Mouse (Mus musculus) induced T-regulatory cell, adult 2 months (primary cell): Measurements from ENCODE around the gene Art4.

ENCODE experiments used
- DNase-seq: peaks from one replicate; pipeline ENCODE4 v3.0.0-alpha.2; 2012; ENCODE audit warnings: low read depth

Gene Art4

DNA sequence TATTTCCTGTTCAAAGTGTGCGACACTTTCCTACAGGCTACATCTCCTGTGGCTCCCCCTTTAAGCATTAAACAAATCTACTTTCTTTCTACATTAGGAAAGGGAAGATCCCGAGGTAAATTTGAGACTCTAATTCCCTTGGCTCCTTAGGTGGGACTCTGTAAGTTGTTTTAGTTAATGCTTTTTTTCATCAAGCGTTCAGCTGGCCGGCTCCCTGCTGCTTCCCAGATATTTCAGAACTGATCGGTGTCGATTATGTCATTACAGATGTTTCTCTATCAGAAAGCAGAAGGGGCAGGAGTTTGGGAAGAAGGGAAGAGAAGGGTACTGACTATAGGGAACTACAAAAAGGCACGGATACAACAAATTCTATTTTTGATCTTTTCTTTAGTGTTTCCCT, 30.4 kb downstream of the Art4 start:
- DNase-seq: no peak

DNA sequence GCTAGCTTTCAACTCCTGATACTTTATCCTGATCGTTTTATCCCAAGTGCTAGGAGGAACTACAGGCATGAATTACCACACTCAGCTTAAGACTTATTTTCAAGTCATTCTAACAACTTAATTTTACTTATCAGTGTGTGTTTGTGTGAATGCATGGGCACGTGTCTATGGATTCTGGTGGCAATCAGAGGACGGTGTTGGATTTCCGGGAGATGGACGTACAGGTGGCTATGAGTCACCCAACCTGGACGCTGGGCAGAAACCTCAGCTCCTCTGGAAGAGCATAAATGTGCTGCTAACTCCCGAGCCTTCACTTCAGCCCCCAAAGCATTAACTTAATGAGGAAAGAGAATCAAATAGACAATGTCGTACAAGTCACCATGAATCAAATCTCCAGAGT, 32.5 kb downstream of the Art4 start:
- DNase-seq: no peak

DNA sequence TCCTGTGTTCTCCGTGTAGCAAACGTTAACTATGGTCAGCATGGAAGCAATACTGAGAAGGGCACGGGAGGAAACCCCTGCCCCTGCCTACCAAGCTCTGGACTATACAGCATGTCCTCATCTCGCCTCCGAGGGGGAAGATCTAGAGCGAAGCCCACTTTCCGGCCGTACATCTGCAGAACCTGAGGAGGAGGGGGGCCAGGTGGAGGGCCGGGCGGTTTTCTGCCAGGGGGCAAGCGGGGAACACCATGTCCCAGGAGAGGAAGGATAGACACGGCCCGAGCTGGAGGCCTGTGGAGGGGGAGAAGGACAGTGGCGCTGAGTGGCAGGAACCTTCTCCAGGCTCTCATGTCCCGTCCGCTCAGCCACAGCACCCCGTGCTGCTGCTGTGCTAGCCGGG, 36.4 kb downstream of the Art4 start:
- DNase-seq: no peak

DNA sequence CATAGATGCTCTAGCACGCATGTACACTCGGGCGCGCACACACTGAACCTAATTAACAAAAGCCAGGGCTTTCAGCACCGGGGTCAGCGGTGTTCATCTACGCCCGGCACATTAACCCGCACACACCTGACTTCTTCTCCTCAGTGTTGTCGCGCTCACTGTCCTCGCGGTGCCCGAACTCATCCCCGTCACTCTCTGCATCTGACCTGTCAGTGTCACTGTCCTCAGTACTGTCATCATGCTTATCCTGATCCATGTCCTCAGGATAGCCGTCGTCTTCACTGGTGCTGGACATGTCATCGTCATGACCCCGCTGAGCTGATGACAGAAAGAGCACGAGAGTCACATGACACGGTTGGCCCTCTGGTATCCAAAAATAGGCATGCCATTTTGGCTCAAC, 37.2 kb downstream of the Art4 start:
- no peak for DNase-seq

DNA sequence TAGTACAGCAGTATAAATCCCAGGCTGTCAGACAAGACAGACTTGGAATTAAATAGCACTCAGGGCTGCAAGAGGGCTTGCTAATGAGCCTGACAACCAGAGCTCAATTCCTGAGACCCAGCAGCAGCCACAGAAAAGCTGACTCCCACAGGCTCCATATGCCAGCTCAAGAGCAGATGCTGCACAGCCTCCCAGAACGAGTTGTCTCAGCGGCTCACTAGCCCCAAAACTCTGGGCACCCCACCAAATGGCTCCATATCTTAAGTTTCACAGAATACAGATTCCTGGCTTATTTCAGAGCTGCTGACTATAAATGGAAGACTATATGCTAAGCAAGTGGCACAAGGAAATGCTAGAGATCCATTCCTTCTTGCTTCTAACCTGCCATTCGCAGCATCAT, 40.0 kb downstream of the Art4 start:
- DNase-seq: no peak

DNA sequence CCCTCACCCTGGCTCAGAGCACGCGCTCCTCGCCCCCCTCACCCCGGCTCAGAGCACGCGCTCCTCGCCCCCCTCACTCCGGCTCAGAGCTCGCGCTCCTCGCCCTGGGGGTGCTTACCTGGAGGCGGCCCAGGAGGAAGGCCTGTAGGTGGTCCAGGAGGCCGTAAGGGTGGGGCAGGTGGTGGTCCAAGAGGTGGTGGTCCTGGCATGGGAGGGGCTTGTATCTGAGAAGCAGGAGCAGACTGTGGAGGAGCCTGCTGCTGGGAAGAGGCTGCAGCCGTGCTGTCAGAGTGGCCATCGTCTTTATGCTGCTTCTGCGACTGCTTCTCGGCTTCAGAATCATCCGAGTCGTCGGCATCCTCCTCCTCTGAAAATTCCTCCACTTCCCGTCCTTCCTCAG, 40.7 kb downstream of the Art4 start:
- no peak for DNase-seq

DNA sequence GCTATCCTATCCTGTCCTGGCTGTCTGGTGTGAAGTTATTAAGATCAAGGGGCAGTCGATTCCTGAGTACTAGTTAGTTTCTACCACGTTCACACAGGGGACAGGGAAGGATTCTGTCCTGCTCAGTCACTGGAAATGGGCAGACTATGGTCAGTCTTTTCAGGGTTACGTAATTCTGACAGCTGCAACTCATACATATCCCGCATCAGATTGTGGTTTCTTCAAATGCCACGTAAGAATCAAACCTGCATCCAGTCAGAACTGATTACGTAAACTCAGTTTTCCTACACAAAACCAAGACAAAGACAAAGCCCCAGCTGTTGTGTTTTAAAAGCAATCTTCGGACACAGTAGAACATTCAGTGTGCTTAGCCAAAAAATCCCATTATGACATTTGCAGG, 42.2 kb downstream of the Art4 start:
- DNase-seq: no peak

DNA sequence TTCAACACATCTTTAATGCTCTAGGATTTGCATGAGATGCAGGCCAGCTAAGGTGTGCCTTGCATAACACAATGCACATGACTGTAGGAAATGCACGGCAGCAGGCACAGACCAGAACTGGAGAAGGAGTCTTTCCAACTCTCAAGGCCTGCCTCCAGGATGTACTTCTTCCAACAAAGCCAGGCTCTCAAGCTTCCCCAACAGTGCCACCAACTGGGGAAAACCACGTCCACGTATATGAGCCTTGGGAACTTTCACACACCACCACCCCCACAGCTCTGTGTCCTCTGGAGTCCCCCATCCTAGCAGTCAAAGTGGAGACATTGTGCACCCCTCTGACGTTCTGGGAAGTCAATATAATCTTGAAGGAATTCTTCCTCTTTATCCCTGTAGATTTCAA, 44.4 kb downstream of the Art4 start:
- no peak for DNase-seq

DNA sequence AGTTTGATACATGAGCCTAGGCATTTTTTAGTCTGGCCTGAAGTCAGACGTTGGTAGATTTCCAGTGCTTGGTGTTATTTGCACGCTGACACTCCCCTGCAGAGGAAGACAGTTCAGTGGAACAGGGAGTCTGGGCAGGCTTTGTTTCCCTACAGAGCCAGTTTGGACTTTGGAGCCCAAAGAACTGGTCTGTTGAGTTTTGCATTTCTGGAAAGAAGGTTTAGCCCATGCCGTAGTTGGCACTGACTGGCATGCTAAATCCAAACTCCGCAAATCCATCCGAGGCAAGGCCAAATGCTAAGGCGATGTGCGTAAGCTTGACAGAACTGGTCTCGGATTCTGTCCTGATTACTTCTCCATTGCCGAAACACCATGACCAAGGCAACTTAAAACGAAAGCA, 46.3 kb downstream of the Art4 start:
- no peak for DNase-seq

DNA sequence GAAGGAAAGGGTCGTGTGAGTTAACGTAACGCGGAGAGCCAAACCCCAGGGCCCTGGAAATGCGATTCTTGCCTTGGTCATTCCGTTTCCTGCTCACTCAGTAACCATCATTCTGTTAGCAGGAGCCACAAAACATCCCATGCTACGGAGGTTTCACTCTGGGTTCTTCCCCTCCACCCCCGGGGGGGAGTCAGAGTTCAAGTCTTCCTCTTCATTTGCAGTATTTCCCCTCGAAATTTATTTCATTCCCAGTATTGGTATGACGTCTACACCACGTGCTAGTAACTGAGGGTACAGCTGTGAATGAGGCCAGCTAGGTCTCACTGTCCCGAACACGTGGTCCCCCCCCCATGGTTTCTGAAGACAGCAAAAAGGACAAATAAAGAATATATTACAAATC, 47.9 kb downstream of the Art4 start:
- peak; percentile 49 for DNase-seq

DNA sequence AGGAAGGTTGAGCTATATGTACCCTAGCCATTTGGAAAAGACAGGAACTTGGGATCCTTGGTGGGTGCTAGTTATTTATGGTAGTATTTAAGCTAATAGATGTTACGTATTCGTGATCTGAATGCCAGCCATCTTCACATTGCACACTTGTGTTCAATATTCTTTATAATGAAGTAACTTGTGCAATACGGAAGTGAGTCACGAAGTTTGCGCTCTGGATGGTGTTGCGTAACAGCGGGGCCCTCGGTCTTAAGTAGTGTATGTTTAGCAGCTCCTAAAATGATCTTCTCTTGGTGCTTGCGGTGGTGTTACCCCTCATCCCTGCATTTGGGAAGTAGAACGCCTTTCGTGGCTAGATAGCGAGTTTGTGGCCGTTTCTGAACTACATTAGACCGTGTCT, 48.5 kb downstream of the Art4 start:
- peak; percentile 83 for DNase-seq

DNA sequence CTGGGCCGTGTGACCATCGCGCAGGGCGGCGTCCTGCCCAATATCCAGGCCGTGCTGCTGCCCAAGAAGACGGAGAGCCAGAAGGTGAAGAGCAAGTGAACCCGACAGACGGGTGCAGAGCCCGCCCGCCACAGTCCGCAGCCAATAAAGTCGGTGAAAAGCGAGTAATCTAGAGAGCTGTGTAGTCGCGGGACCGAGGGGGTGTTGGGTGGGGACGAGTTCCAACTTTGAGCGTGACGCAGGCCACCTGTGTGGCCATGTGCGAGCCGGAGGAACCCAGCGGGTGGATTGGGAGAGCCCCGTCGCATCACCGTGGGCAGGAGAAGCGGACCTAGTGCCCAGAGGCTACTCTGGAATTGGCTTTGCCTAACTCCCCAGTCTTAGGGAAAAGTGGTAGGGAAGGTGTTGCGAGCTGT, 48.9 kb downstream of the Art4 start:
- peak; percentile 68 for DNase-seq

DNA sequence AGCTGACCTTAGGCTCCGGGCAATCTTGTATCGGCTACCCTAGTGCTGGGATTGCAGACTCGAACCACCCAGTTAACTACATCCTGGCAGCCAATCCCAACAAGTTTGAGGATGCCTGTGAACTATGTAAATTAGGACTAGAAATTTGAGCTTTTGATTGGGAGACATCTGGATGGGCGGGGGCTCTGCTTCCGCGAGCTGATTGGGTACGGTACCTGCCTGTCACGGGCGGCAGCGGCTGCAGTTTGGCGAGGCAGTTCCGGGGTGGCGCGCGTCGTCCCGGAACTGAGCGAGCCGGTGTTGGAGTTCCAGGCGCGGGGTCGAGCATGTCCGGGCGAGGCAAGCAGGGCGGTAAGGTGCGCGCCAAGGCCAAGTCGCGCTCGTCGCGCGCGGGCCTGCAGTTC, 49.5 kb downstream of the Art4 start, which contains the start of gene H2afj:
Gene H2afj, plus strand, starts transcription at position 231 of the 404 bp plus-strand sequence.
- DNase-seq: peak; percentile 98

DNA sequence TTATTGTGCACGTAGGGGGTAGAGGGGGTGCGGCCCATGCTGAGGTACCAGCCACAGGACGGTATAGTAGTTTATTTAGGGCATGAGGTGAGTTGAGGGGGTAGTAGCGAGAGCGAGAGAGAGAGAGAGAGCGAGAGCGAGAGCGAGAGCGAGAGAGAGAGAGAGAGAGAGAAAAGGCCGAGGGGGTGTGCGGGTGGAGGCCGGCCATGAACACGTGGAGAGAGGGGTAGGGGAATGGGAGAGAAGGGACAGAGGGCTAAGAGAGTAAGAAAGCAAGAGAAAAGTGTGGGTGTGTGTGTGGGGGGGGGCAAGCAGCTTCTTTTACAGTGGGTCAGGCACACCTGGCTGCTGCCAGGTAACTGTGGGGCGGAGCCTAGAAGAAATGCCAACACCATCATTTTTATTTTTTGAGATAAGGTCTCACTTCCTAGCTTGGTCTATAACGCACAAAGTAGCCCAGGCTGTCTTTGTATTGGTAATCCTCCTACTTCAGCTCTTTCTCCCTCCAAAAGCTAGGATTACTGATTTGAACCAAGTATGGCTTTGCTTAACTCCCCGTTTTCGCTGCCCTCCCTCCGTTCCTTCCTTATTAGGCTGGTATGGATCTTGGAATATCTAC, 50.0 kb downstream of the Art4 start:
- no peak for DNase-seq

DNA sequence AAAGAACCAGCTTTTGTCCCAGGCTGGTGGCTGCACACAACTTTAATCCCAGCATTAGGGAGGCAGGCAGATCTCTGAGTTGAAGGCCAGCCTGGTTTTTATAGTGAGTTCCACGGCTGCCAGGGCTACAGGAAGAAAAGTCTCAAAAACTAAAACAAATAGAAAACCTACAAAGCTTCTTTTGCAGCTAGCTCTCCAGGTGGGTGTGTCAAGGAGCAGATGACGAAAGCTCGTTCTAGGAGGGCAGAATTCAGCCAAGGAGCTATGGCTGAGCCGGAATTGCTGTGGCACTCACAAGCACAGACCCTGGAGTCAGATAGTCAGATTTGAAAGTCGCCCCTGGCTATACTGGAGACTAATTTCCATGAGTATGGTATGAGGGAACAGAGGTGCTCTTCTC, 50.7 kb downstream of the Art4 start:
- no peak for DNase-seq

DNA sequence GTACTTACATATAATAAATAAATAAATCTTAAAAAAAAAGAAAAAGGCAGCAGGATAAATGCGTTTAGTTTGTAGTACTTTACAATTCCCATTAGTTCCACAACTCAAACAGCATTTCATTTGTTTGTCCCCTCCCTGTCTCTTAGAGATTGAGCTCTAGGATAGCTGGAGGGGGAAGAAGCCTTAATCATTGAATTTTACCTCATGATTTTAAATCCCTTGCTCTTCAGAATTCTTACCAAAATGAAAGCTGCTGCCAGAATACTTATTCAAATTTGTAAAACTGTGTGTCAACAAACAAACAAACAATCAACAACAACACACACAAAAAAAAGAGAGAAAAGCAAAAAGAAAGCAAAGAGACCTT, 52.1 kb downstream of the Art4 start:
- peak; percentile 28 for DNase-seq

DNA sequence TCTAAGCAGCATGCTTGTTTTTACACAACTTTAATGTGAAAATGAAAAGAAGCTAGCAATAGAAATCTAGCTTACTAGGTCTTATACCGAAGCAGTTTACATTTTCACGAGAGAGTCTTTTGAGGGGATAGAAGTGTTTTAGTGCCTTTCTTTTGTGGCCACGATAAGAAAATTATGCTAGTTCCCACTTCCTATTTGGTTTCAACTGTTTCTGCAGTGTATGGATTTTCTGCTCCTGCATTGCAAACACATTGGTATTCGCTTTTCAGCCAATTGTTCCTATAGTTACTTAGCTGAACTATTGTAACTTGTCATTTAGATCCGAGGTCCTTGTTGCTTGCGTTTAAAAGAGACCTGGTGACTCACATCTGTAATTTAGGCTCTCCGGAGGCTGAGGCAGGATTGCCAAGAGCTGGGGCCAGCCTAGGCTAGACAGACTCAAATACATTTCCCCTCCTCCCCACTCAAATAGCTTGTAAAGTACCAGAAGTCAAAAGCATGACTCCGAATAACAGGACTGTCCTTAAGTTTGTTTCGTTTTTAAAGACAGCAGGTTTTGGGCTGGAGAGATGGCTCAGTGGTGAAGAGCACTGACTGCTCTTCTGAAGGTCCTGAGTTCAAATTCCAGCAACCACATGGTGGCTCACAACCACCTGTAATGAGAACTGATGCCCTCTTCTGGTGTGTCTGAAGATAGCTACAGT, 52.7 kb downstream of the Art4 start:
- DNase-seq: peak; percentile 77

DNA sequence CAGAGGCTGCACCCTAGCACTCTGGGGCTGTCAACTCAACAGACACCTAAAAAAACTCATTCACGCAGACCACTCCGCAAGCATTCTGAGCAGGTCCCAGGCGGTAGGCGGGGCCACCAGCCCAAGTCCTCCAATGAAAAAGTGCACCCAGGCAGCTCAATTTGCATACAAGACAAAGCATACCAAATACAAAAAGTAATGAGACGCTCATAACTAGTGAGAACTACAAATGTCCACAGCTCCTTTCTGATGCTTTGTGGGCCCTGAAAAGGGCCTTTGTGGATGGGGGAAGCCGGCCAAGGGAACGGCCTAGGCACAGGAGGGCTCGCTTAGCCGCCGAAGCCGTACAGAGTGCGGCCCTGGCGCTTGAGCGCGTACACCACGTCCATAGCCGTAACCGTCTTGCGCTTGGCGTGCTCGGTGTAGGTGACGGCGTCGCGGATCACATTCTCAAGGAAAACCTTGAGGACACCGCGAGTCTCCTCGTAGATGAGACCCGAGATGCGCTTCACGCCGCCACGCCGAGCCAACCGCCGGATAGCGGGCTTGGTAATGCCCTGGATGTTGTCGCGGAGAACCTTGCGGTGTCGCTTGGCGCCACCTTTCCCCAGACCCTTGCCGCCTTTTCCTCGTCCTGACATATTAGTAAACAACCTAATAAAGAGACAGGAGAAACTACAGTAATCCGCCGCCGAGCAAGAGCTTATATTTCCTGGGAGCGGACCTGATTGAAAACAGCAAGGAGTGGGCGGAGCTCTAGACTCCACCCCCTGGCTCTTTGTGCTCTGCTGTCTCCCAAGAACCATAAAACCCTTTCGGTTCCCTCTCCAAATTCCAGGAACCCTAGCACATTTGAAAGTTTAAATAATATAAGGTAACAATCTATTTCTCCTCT, 53.5 kb downstream of the Art4 start, which contains the start of gene Hist4h4:
Gene Hist4h4, minus strand, starts transcription at position 677 of the 895 bp plus-strand sequence.
- peak; percentile 96 for DNase-seq

DNA sequence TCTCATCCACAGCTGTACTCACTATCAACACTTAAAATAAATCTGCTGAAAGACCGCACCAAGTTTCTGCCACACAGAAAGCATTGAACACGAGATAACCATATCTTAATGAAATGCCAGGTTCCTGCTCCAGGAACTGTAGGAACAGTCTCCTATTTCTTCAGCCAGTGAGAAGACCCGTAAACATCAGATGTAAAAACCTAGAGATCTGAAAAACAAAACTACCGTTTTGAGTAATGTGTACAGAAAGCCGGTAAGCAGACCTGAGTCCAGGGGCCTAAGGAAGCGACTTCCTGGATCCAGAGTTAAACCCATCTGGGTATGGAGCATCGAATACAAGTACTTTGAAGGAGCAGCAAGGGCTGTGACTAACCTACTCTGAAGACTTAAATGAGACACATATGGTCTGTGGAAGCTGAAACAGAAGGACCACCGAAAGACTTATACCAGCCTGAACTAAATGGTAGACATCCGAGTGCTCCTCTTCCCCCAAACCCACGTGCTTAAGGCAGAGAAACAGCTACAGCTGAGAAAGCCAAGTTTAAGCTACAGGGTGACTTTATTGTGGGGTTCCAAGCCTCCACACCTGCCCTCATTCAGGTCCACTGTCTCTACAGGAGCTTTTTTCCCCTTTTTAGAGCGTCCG, 54.3 kb downstream of the Art4 start:
- no peak for DNase-seq

DNA sequence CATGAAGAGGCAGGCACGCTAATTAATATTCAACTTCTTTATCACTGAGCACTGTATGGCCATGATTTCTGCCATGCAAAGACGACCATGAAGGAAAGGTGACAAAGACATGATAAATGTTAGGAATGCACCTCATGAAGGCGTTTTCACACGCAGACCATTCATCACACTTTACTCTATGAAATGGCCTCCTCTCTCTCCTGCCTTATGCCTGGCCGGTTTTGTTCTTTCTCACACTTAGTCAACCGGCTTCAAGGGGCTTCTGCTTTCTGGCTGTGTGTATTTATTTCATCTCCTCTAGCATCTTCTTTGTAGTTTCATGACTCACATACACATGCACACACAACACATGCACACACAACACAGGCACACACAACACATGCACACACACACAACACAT, 56.3 kb downstream of the Art4 start:
- no peak for DNase-seq

DNA sequence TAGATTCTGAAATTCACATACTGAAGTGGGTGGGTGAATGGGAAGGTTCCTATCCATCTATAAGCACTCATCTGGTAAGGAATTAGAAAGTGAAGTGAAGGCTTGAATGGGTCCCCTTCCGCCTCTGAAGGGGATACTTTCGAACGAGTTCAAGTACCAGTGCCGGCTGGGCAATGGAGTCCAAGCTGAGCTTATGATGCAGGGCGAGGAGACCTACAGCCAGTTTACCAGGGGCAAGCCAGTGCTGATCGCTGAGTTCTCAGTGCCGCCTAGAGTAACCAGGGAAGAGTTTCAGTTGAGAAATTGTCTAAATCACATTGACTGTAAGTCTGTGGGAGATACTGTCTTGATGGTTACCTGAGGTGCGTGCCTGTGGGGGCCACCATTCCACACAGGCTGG, 56.8 kb downstream of the Art4 start:
- no peak for DNase-seq
